Mouse (Mus musculus) stomach, embryonic 15.5 days (tissue): ENCODE measurements around the gene Pou2f1. TPM values are rescaled to one million over a fixed set of nuclear protein-coding genes. Genes with fewer than 3 reads are reported as not detected.

ENCODE experiments used
- ATAC-seq: fragments of 200-750 bp; cut with Nextera tagmentation; 2 replicates; pipeline ENCODE4 v1.8.0; 2017; ENCODE audit warnings: low read depth, moderate number of reproducible peaks, moderate TSS enrichment; ENCODE audit not compliant: insufficient read depth, low FRiP score
- H3K27ac ChIP-seq: fragments of 300-500 bp; sonication (generic); 2 replicates; pipeline ENCODE4 v1.5.1; 2015; ENCODE audit warnings: mild to moderate bottlenecking, inconsistent platforms
- H3K27me3 ChIP-seq: fragments of 300-500 bp; sonication (generic); replicated peaks from 2 replicates; pipeline ENCODE4 v1.6.1; 2015; ENCODE audit warnings: inconsistent platforms
- H3K36me3 ChIP-seq: fragments of 300-500 bp; sonication (generic); 2 replicates; pipeline ENCODE4 v1.6.1; 2015; ENCODE audit warnings: inconsistent platforms
- H3K4me1 ChIP-seq: fragments of 300-500 bp; sonication (generic); 2 replicates; pipeline ENCODE4 v1.6.1; 2015; ENCODE audit warnings: inconsistent platforms
- H3K4me2 ChIP-seq: fragments of 300-500 bp; sonication (generic); 2 replicates; pipeline ENCODE4 v1.6.1; 2015; ENCODE audit warnings: mild to moderate bottlenecking, inconsistent platforms
- H3K4me3 ChIP-seq: fragments of 300-500 bp; sonication (generic); replicated peaks from 2 replicates; pipeline ENCODE4 v1.5.1; 2015; ENCODE audit warnings: inconsistent platforms
- H3K9ac ChIP-seq: fragments of 300-500 bp; sonication (generic); 2 replicates; pipeline ENCODE4 v1.6.1; 2015; ENCODE audit warnings: inconsistent platforms
- H3K9me3 ChIP-seq: fragments of 300-500 bp; sonication (generic); 2 replicates; pipeline ENCODE4 v1.6.1; 2016; ENCODE audit warnings: inconsistent platforms
- WGBS: fragments of 180-500 bp; shearing (Covaris S2); methylation state at CpG from one replicate; pipeline ENCODE4 v1.1.7; 2015; 5-methylcytosine and 5-hydroxymethylcytosine counted together
- polyA plus RNA-seq: library from polyadenylated mRNA; unstranded; fragments of >200 nt; fragmentation: Nextera tagmentation; extraction: Ambion mirVana; gene quantifications from 2 replicates; pipeline ENCODE4 v1.2.1, GENCODE M21; 2015

The Pou2f1 gene
- polyA plus RNA-seq, 1 experiment from 2014 or later: 9.9 TPM

DNA sequence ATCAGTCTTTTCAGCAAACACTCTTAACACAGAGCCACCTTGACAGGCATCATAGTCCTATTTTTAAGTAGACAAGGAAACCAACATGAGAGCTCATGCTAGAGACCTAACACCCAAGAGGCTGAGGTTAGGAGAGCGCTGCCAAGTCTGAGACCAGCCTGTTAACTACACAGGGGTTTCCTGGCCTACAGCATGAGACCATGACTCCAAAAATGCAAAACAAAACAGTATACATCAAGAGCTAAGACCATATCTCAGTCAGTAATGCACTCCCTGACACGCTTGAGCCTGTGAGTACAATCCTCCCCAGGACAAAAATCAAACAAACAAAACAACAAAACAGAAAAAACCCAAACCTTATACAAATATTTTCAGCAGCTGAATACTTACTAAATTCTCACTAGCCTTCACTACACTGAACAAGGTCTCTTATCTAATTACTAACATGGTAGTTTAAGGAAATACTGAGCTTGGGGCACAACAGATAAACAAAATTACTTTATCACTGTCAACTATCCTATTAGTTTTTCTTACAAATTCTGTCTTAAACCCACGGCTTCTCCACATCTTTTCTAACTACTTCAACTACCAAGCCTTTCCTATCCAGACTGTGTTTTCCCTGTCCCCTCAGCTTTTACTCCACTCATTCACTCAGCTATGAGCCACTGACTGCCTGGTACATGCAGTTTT lies 33.3 kb downstream of the Pou2f1 start:
- H3K9ac ChIP-seq: no peak overlapping the region
- no peak overlapping the region for H3K4me2 ChIP-seq
- no peaks in the 10 kb centered on the region for H3K9me3 ChIP-seq
- whole genome bisulfite sequencing: 86% methylated on average over 3 of the region's 3 CpGs
- no peak overlapping the region for H3K27ac ChIP-seq
- H3K27me3 ChIP-seq: no peaks in the 10 kb centered on the region
- ATAC-seq: no peak
- no peak overlapping the region for H3K4me3 ChIP-seq
- H3K36me3 ChIP-seq: no peaks in the 10 kb centered on the region
- H3K4me1 ChIP-seq: no peaks in the 10 kb centered on the region

GRCm38 (mm10) chr1:165967027-165967654 lies 35.3 kb downstream of the Pou2f1 start:
- Histone ChIP-seq H3K4me2 (no peak overlapping the region), H3K9me3 (no peaks in the 10 kb centered on the region), H3K27me3 (no peaks in the 10 kb centered on the region), H3K4me3 (no peak overlapping the region), H3K27ac (no peak overlapping the region), H3K36me3 (no peaks in the 10 kb centered on the region), H3K4me1 (no peaks in the 10 kb centered on the region), H3K9ac (no peak overlapping the region)
- 43% methylated on average over 4 of the region's 4 CpGs for WGBS
- no peak for ATAC-seq

DNA sequence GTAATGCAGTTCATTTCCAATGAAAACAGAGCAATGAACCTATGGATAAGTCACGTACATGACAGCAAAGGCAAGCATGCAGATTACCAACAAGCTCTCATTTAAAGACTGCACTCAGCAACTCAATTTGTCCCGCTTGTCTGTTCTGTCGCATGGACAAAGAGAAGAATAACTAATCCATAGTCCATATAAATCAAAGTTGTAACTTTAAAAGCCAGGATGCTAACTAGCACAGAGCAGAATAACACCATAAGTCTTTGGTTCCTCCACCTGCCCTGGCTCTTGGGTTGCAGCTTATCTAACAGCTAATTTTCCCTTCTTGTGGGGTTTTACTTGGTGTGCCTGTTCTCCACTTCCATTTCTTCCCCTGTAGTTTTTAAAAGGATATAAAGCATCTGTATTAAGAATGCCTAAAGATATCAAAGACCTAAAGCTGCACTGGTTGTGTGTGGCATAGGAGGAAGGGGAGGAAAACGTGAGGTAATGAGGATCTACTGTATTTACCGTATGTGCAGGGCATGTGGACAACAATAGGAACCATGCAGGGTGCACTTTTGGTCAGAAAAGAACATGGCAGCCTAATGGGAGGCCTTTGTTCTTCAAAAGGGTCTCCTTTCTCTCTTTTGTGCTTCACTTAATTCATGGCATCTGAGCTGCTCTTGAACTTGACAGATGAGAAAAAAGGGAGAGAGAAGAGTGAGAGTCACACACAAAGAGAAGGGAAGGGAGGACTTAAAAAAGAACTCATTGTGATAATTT lies 36.1 kb downstream of the Pou2f1 start:
- H3K4me2 ChIP-seq: no peak overlapping the region
- 81% methylated on average over 5 of the region's 5 CpGs for WGBS
- no peaks in the 10 kb centered on the region for H3K36me3 ChIP-seq
- no peaks in the 10 kb centered on the region for H3K27me3 ChIP-seq
- no peak overlapping the region for H3K27ac ChIP-seq
- no peak for ATAC-seq
- no peak overlapping the region for H3K9ac ChIP-seq
- H3K9me3 ChIP-seq: no peaks in the 10 kb centered on the region
- no peak overlapping the region for H3K4me3 ChIP-seq
- no peaks in the 10 kb centered on the region for H3K4me1 ChIP-seq

- no peaks in the 10 kb centered on the region for H3K9me3 ChIP-seq
- no peaks in the 10 kb centered on the region for H3K4me1 ChIP-seq
- H3K4me3 ChIP-seq: no peak overlapping the region
- H3K9ac ChIP-seq: no peak overlapping the region
- H3K27me3 ChIP-seq: no peaks in the 10 kb centered on the region
- 59% methylated on average over 6 of the region's 6 CpGs for WGBS
- H3K27ac ChIP-seq: no peak overlapping the region
- H3K4me2 ChIP-seq: no peak overlapping the region
- H3K36me3 ChIP-seq: no peaks in the 10 kb centered on the region
- ATAC-seq: no peak
Observed at GRCm38 (mm10) chr1:165961676-165962364, 40.7 kb downstream of the Pou2f1 start.

- H3K4me3 ChIP-seq: no peak overlapping the region
- no peak for ATAC-seq
Observed at GRCm38 (mm10) chr1:165958159-165958558, 44.3 kb downstream of the Pou2f1 start.

GRCm38 (mm10) chr1:165948214-165948813 lies 54.2 kb downstream of the Pou2f1 start:
- H3K27me3 ChIP-seq: no peaks in the 10 kb centered on the region
- no peak overlapping the region for H3K9ac ChIP-seq
- no peaks in the 10 kb centered on the region for H3K36me3 ChIP-seq
- H3K9me3 ChIP-seq: no peaks in the 10 kb centered on the region
- H3K4me2 ChIP-seq: no peak overlapping the region
- H3K4me3 ChIP-seq: no peak overlapping the region
- H3K27ac ChIP-seq: no peak overlapping the region
- 72% methylated on average over 2 of the region's 2 CpGs for WGBS
- no peak for ATAC-seq
- H3K4me1 ChIP-seq: no peaks in the 10 kb centered on the region

More at GRCm38 (mm10) chr1:165958159-165958558, 44.3 kb downstream of the Pou2f1 start:
- no peaks in the 10 kb centered on the region for H3K9me3 ChIP-seq
- no peaks in the 10 kb centered on the region for H3K36me3 ChIP-seq
- no peaks in the 10 kb centered on the region for H3K27me3 ChIP-seq
- no peak overlapping the region for H3K9ac ChIP-seq
- no peaks in the 10 kb centered on the region for H3K4me1 ChIP-seq
- no peak overlapping the region for H3K27ac ChIP-seq
- H3K4me2 ChIP-seq: no peak overlapping the region

- Histone ChIP-seq H3K9ac (no peak overlapping the region), H3K27ac (no peak overlapping the region), H3K4me3 (no peak overlapping the region), H3K4me1 (no peaks in the 10 kb centered on the region), H3K4me2 (no peak overlapping the region), H3K27me3 (no peaks in the 10 kb centered on the region), H3K9me3 (no peaks in the 10 kb centered on the region), H3K36me3 (no peaks in the 10 kb centered on the region)
- WGBS: 96% methylated on average over 1 of the region's 1 CpGs
- ATAC-seq: no peak
Observed at GRCm38 (mm10) chr1:165943270-165943669, 59.2 kb downstream of the Pou2f1 start.

DNA sequence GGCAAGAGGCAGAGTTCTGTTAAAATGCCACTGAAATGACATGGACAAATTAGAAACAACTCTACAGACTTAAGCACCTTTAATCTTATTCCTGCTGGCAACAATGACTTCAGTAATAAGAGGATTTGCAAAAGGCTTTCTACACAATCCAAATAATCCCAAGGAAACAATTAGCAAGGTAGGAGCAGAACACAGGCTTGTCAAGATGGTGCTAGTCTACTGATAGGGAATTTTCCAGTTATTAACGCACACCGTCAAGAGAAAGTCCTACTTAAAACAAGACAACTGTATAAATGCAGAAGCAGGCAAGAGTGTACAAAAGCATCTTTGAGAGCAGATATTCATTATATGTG lies 67.0 kb downstream of the Pou2f1 start:
- Histone ChIP-seq H3K27me3 (no peaks in the 10 kb centered on the region), H3K9ac (no peak overlapping the region), H3K4me1 (no peaks in the 10 kb centered on the region), H3K9me3 (no peaks in the 10 kb centered on the region), H3K4me2 (no peak overlapping the region), H3K27ac (no peak overlapping the region), H3K36me3 (no peaks in the 10 kb centered on the region), H3K4me3 (no peak overlapping the region)
- ATAC-seq: no peak
- WGBS: 79% methylated on average over 2 of the region's 2 CpGs

GRCm38 (mm10) chr1:165934648-165935465 lies 67.6 kb downstream of the Pou2f1 start:
- Histone ChIP-seq H3K4me1 (no peaks in the 10 kb centered on the region), H3K9me3 (no peaks in the 10 kb centered on the region), H3K27me3 (no peaks in the 10 kb centered on the region), H3K4me2 (no peak overlapping the region), H3K27ac (no peak overlapping the region), H3K9ac (no peak overlapping the region), H3K36me3 (no peaks in the 10 kb centered on the region), H3K4me3 (no peak overlapping the region)
- no peak for ATAC-seq
- WGBS: 72% methylated on average over 7 of the region's 7 CpGs

DNA sequence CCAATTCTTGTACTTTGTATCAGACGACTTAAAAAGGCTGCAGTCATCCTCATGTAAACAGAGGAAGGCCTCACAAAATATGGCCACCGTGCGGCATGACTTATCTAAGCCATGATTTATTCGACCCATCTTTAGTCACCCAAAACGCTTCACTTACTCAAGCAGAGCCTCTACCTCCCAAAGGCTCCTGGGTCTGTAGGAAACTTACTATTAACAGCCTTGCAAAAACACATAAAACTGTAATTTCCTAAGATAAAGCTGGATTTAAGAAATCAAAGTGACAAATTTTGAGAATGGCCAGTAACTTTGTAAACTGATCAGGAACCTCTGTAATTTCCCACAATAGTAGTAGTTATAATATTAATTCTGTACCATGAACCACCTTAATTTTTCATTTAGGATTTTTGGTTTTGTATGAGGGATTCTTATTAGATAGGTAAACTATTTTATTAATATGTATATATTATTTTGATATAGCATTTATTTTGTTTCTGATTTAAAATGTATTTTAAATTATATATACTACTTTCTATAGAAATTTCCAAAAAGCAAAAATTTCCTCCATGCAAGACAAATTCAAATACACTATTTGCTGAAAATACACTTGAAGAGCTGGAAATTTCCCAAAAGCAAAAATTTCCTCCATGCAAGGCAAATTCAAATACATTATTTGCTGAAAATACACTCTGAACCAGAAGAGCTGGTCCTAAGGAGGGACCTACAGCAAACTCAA lies 68.4 kb downstream of the Pou2f1 start:
- Histone ChIP-seq H3K4me1 (no peaks in the 10 kb centered on the region), H3K9ac (no peak overlapping the region), H3K27me3 (no peaks in the 10 kb centered on the region), H3K9me3 (no peaks in the 10 kb centered on the region), H3K36me3 (no peaks in the 10 kb centered on the region), H3K4me2 (no peak overlapping the region), H3K4me3 (no peak overlapping the region), H3K27ac (no peak overlapping the region)
- 62% methylated on average over 5 of the region's 5 CpGs for WGBS
- no peak for ATAC-seq

GRCm38 (mm10) chr1:165932842-165933241 lies 69.6 kb downstream of the Pou2f1 start:
- 89% methylated on average over 2 of the region's 2 CpGs for WGBS

More at GRCm38 (mm10) chr1:165932842-165933241, 69.6 kb downstream of the Pou2f1 start:
- Histone ChIP-seq H3K27me3 (no peaks in the 10 kb centered on the region), H3K9me3 (no peaks in the 10 kb centered on the region), H3K4me2 (no peak overlapping the region), H3K27ac (no peak overlapping the region), H3K9ac (no peak overlapping the region), H3K4me3 (no peak overlapping the region), H3K4me1 (no peaks in the 10 kb centered on the region), H3K36me3 (no peaks in the 10 kb centered on the region)
- ATAC-seq: no peak
